Mouse (Mus musculus) hindlimb bud, embryonic 11.5 days (tissue): ENCODE data around the gene Rnd2.
"Not testable (repeated sequence)": the region's sequence is repeated elsewhere in the genome, so short reads cannot be mapped to it uniquely, and the experiment has no call there.

Experiments used
- DNase-seq: peaks from one replicate; pipeline ENCODE4 v3.0.0-alpha.2; 2012; ENCODE audit warnings: low read depth, low spot score; ENCODE audit errors: extremely low spot score

Gene Rnd2

DNA sequence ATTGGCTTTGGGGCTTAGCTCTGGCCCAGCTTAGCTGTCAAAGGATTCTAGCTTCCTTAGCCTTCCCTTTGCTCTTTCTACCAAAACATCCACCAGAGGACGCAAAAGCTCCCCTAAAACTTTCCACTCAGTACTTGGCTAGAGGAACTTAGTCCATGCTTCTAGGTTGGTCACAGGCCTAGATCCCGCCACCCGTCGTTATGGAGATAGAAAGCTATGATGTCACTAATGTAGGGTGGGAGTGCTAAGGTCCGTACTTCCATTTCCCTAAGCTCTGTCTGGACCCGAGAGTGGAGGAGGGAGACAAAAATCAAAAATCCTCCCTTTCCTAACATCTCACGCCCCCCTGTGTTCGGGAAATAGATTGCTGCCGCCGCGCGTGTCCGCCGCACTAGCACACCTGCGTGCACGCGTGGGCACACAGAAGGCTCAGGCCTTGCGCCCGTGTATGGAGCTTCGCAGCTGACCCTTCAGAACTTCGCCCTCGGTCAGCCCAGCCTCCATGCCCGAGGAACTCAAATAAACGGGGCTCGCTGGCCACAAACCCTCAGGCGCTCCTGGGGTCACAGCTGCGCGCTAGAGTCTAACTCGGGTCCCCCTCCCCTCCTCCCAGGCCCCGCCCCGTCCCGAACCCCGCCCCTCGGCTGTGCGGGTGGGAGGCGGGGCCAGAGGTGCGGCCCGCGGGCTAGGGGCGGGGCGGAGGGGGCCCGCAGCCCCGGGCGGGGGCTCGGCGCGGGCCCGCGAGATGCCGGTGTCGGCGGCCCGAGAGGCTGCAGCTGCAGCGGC, 2.9 kb downstream of the Rnd2 start:
- no peak for DNase-seq

DNA sequence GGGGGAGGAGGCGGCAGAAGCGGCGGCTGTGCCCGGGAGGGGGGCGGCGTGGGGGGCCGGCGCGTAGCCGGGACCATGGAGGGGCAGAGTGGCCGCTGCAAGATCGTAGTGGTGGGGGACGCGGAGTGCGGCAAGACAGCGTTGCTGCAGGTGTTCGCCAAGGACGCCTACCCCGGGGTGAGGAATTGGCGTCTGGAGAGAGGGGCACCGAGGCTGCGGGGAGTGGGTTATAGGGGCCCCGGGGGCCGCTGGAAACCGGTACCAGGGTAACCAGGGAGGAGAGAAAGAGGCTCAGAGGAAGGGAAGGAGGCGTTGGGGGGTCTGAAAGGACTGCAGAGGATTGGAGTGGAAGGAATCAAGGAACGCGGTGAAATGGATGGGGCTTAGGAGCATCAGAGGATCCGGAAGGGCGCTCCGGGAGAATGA, 3.5 kb downstream of the Rnd2 start:
- no peak for DNase-seq

GRCm38 (mm10) chr11:101468731-101469130, 3.9 kb downstream of the Rnd2 start:
- no peak for DNase-seq

DNA sequence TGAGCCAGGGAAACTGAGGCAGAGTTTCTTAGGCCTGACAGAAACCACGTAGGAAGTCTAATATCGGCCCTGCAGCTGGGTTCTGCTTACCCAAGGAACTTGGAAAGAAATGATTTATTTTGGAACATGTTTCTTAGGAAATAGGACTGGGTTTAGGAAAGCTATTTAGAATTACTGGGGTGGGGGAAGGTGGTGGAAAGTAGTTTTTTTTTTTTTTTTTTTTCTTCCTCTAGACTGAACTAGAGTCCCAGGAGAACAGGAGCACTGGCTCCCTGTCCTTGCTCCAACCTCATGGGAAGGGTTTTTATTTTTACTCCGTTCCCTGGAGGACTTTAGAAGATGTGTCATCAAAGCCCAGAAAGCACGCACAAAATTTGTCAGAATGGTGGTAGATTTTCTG, 4.4 kb downstream of the Rnd2 start:
- DNase-seq: no peak

- no peak for DNase-seq
These were observed 5.4 kb downstream of the Rnd2 start for GRCm38 (mm10) chr11:101470206-101470605.

DNA sequence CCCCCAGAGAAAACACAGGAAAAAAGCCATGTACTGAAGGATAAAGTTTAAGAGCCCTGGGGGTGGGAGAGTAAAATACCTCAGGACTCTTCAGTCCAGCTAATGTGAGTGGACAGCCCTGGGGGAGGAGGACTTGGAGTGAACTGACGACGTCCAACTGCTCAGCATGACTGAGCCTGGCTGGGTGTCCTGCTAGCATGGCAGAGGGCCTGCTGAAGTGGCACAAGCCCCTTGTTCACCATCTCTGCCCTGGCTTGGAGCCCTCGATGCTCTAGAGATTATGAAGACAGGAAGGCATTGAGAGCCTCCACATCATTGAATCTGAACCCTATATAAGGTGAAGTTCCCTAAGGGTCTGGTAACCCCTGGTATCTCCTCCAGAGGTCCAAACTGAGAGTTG, 7.1 kb downstream of the Rnd2 start:
- DNase-seq: no peak

- DNase-seq: no peak
These were observed 7.5 kb downstream of the Rnd2 start for GRCm38 (mm10) chr11:101472336-101472735.

- DNase-seq: not testable (repeated sequence)
These were observed 8.9 kb downstream of the Rnd2 start for GRCm38 (mm10) chr11:101473686-101474085.

DNA sequence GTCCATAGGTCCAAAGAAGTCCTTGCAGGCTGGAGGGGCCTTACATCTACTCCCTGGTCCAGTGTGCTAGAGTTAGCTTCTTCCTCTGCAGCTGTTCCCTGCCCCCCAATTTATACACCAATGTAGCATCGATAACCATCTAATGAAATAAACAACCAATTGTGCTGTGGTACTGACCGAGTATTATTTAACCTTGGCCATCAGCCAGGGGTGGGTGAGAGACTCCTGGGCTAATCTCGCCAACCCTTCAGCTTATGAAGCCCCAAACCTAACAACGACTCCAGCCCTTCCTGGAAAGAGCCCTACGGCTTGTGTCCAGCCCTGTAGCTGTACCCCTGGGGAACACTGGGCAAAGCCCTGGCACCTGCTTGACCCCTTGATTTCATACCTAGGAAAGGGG, 9.5 kb downstream of the Rnd2 start:
- no peak for DNase-seq

GRCm38 (mm10) chr11:101476361-101476760, 11.6 kb downstream of the Rnd2 start:
- not testable (repeated sequence) for DNase-seq

DNA sequence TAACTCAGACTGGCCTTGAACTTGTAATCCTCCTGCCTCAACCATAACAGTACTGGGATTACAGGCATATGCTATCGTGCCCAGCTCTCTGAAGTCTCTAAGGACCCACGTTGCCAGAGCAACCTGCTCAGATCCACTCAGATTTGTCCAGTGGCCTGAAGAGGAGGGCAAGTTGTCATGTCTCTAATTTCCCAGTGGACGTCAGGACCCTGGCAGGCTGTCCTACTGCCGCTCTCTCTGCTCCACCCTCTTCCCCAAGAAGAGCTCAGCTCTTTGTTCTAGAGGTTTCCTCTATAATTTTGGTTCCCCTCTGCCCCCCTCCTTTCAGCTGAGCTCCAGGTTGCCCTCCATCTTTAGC, 12.4 kb downstream of the Rnd2 start:
- DNase-seq: no peak

- DNase-seq: no peak
These were observed 12.9 kb downstream of the Rnd2 start for GRCm38 (mm10) chr11:101477552-101478211.

GRCm38 (mm10) chr11:101479171-101479635, 14.4 kb downstream of the Rnd2 start:
- DNase-seq: no peak

GRCm38 (mm10) chr11:101480912-101481311, 16.1 kb downstream of the Rnd2 start:
- DNase-seq: no peak

DNA sequence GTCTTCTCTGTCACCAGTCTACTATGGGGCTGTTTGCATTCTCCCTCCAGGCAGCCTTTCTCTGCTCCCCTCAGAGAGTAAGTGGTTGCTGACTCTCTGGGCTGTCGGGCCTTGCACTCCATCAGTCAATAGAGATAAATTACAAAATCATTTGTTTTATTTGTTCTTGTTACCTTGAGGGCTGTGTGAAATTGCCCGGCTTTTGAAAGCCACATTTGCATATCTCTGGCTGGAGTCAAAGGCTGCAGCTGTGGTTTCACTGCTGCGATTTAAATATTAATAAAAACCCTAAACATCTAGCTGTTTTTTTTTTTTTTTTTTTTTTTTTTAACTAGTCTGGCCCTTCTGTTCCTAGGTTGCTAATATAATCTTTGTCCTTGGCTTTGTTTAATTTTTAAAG, 19.0 kb downstream of the Rnd2 start:
- no peak for DNase-seq

- no peak for DNase-seq
These were observed 19.4 kb downstream of the Rnd2 start for GRCm38 (mm10) chr11:101484245-101484644.

- DNase-seq: no peak
These were observed 20.0 kb downstream of the Rnd2 start for GRCm38 (mm10) chr11:101484814-101485213.

- DNase-seq: no peak
These were observed 20.8 kb downstream of the Rnd2 start for GRCm38 (mm10) chr11:101485509-101486028.

DNA sequence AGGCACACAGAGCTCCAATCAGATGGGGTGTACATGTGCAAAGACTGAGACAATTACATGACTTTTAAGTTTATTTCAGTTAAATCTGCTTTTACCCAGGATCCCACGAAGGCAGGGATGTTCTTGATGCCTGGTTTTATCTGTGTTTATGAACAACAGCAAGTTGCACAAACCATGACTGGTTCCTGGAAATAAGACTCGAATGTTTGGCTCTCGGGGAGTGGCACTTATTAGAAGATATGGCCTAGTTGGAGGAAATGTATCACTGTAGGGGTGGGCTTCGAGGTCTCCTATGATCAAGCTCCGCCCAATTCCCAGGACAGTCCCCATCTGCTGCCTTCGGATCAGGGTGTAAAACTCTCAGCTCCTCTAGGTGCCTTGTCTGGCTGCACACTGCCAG, 21.3 kb downstream of the Rnd2 start:
- DNase-seq: no peak

DNA sequence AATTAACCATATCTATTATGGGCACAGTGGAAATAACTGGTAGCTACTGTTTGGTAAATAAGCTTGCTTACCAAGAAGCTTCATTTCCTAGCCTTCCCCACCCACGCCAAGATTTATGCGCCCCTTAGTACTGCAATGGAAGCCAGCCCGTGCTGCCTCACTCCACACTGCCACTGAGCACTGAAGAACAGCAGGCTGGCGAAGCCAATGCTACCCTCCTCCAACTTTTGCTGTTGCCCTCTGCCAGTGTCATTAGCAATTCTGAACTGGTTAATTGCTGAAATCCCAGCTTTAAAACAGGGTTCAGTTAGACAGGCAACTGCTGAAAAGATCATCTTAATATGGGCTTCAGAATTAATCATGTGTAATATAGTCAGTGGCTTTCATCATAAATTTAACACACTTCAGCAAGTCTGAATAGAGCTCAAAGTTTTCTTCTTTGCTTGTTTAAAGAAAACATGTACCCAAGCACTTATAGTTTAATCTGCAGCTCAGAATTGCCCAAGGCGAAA, 41.5 kb downstream of the Rnd2 start:
- no peak for DNase-seq

DNA sequence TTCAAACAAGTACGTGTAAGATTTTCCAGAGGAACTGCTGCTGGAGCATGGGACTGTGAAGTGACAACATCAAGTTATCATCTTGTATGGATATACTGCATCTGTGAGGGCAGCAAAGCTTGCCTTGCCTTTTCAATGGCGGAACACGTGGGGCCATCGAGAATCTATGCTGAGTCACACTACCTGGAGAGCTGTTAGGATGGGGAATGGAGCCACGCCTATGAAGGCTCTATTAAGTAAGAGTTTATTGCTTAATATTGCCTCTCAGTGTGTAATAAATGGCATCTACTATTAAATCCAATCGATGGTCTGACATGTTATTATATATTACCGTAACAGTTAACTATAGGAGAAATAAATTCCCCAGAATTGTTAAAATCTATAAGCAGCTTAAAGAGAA, 42.3 kb downstream of the Rnd2 start:
- no peak for DNase-seq

DNA sequence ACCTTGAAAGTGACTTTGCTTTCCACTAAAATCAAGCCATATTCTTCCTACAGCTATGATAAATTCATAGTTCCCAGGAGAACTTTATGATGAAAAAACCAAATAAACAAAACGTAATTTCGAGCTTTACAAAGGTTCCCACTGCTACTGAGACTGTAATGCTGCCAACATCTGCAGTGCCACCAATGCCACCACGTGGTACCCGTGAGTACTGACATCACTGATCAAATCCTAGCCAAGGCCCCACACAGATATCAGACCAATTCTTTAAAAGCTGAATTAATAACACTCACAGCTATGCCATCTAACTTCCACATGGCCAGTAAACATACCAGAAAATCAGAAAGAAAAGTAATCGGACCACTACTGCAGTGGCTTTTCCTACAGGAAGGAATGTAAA, 54.1 kb downstream of the Rnd2 start:
- no peak for DNase-seq
